Mouse (Mus musculus): ENCODE results near the gene Coq6.

The Coq6 gene

GRCm38 (mm10) chr12:84393847-84394246 lies 32.4 kb downstream of the Coq6 start:
- in situ Hi-C loops (cut with MboI, MseI), result no loop called here

DNA sequence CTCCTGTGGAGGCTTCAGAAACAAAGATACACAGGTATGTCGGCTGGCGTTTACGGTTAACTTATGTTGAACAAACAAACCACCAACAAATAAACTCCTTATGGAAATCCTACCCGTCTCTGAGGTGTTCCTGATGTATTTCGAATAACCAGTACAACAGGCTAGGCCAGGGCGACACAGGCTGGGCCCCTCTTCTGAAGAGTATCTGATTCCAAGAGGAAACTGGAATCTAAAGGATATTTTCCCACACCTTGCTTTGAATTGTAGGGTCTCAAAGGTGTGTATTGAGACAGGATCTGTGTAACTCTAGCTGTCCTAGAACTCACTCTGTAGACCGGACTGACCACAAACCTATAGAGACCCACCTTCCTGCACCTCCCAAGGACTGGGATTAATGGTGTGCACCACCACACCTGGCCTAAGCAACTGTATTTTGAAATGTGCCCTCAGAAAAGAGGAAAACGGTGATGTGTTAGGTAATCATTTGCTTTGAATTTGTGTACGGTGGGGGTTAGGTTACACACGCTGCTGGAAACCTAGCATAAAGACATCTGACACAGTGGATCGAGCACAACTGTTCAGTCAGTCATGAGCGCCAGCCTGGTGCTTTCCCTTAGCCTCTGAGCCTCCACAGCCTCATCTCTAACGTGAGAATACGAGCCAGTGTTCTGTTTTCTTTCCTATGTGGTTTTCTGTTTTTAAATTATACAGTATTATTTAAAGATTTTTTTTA lies 35.7 kb downstream of the Coq6 start:
- in situ Hi-C loops (cut with MboI, MseI), result no loop called here

- in situ Hi-C loops (cut with MboI, MseI), result no loop called here
Observed at GRCm38 (mm10) chr12:84397685-84398084, 36.2 kb downstream of the Coq6 start.

DNA sequence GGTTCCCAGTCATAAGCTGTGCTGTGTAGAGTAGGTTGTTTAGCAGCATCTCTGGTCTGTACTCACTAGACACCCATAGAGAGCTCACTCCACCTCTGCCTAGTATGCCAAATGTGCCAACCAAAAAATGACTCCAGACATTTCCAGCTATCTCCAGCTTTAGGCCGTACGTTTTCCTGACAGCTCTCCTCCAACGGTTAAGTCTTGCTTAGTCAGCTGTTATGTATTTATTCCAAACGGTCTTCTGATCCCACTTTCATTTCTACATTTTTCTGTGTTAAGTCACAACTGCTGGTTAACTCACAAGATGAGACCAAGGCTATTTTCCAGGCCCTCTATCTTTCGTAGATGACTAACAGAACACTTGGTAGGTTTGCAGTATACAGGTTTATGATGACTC lies 37.2 kb downstream of the Coq6 start:
- in situ Hi-C loops (cut with MboI, MseI), result no loop called here

DNA sequence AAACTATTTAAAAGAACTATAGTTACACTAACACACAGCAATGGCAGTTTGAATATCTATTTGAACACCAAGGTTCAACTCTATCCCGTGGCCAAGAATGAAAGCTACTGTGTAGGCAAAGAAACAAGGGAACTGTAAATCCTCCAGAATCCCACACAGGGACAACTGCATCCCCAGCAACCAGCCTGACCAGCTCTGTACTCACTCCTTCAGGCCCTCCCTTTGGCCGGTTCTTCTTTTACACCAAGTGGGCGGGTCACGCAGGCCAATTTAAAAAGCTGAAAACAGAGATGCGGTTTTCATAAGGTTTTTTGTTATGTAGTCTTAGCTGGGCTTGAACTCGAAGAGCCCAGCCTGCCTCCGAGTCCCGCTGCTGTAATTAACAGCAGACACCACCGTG lies 37.7 kb downstream of the Coq6 start:
- in situ Hi-C loops (cut with MboI, MseI), result no loop called here

GRCm38 (mm10) chr12:84399663-84400062 lies 38.2 kb downstream of the Coq6 start:
- in situ Hi-C loops (cut with MboI, MseI), result no loop called here

- in situ Hi-C loops (cut with MboI, MseI), result no loop called here
Observed at GRCm38 (mm10) chr12:84400068-84400467, 38.6 kb downstream of the Coq6 start.

- in situ Hi-C loops (cut with MboI, MseI), result no loop called here
Observed at GRCm38 (mm10) chr12:84400653-84401052, 39.2 kb downstream of the Coq6 start.

- in situ Hi-C loops (cut with MboI, MseI), result no loop called here
Observed at GRCm38 (mm10) chr12:84402923-84403322, 41.5 kb downstream of the Coq6 start.

GRCm38 (mm10) chr12:84404541-84404940 lies 43.1 kb downstream of the Coq6 start:
- in situ Hi-C loops (cut with MboI, MseI), result no loop called here

DNA sequence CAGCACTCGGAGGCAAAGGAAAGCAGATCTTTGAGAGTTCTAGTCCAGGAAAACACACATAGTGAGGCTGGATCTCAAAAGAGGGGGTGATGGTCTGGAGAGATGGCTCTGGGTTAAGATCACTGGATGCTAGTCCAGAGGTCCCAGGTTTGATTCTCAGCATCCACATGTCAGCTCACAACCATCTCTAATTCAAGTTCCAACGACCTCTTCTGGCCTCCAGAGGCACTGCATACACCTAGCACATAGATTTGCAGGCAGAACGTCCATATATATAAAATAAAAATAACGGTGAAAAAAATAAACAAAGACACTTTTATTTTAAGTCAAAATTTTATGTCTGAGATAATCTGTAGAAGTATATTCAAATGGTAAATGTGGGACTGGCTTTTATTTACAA lies 45.8 kb downstream of the Coq6 start:
- in situ Hi-C loops (cut with MboI, MseI), result loop anchor here (5.0 kb wide), 1 partner anchor 45 kb away; the partner anchor contains the start of genes Aldh6a1 and Lin52

- in situ Hi-C loops (cut with MboI, MseI), result loop anchor here (5.0 kb wide), 1 partner anchor 44 kb away; the partner anchor contains the start of genes Aldh6a1 and Lin52
Observed at GRCm38 (mm10) chr12:84407874-84408818, 46.7 kb downstream of the Coq6 start.

DNA sequence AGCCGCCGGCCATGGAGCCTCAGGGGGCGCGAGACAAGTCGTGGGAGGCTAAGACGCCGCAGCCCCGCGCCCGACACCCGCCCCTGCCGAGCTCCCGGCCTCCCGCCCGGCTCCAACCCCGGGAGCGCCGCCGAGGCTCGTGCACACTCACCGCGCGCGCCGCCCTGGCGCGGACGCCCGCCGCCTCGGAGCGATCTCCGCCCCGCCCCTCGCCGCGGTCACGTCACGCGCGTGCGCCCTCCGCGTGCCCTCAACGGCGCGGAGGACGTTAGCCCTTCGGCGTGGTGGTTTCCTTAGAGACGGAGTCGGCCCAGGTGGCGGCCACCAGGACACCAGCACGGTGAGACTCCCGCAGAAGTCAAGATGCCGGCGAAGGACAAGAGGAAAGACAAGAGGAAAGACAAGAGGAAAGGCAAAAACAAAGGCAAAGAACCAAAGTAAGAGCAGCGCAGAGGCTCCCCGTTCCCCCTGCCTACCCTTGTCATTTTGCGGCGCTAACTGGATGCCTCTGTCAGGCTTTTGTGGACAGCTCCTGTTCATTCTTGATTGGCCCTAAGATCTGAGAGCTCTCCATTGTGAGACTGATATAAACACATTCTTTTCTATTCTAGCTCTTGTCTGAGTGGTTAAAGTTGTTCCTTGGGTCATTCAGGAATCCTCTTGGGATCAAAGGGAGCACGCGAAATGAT lies 47.5 kb downstream of the Coq6 start, which contains the start of the genes Entpd5 and Bbof1:
TSS of gene Entpd5 (minus strand) at position 211 of the 689 bp plus-strand sequence.
TSS of gene Bbof1 (plus strand) at position 253 of the 689 bp plus-strand sequence.
- in situ Hi-C loops (cut with MboI, MseI), result loop anchor here (5.0 kb wide), 1 partner anchor 43 kb away; the partner anchor contains the start of genes Aldh6a1 and Lin52

DNA sequence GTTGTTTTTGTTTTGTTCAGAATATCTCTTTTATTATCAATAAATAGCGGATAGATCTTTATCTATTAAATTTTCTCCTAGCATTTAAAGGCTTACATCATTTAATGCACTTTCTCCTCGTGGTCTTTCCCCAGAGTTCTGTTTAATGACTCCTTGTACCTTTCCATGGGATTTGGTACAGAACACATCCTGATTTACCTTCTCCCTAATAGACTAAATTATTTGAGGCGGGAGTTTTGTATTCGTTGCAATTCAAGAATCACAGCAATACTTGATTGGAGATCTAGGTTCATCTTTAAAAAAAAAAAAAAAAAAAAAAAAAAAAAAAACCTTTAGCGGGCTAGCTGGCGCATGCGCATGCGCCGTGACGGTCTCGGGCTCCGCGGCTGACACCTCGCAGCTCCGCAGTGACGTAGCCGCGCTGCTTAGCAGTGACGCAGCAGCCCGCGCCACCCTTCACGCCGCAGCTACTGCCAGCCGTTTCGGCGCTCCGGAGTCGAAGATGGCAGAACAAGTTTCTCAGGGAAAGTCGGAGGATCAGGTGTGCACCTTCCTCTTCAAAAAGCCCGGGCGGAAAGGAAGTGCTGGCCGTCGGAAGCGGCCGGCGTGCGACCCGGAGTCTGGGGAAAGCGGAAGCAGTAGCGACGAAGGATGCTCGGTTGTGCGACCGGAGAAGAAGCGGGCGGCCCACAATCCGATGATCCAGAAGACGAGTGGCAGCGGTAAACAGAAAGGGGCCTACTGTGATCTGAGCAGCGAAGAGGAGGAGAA lies 55.6 kb downstream of the Coq6 start, which contains the start of gene Rnf113a2:
TSS of gene Rnf113a2 (plus strand) at position 363 of the 771 bp plus-strand sequence.
- in situ Hi-C loops (cut with MboI, MseI), result no loop called here

DNA sequence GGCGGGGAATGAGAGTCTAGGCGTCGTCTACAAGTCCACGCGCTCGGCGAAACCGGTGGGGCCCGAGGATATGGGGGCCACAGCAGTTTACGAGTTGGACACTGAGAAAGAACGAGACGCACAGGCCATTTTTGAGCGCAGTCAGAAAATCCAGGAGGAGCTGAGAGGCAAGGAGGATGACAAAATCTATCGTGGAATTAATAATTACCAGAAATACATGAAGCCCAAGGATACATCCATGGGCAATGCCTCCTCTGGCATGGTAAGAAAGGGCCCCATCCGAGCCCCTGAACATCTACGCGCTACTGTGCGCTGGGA lies 56.1 kb downstream of the Coq6 start:
- in situ Hi-C loops (cut with MboI, MseI), result no loop called here
